Mouse (Mus musculus) midbrain, embryonic 14.5 days (tissue): ENCODE measurements at regions not wholly inside any gene's neighbourhood (a gene's known extent, or its start where the extent isn't known, plus 50 kb on each side); places are given as distances from the start of the nearest gene placed in this dataset.
"Not testable (repeated sequence)": the region's sequence is repeated elsewhere in the genome, so short reads cannot be mapped to it uniquely, and the experiment has no call there.

Experiments
- ATAC-seq: fragments of 200-750 bp; cut with Nextera tagmentation; 2 replicates; pipeline ENCODE4 v1.8.0; 2017; ENCODE audit warnings: moderate number of reproducible peaks, moderate library complexity; ENCODE audit not compliant: low FRiP score, low TSS enrichment
- DNase-seq: peaks from one replicate; pipeline ENCODE4 v3.0.0-alpha.2; 2015
- H3K27ac ChIP-seq: fragments of 300-500 bp; sonication (generic); replicated peaks from 2 replicates; pipeline ENCODE4 v1.5.1; 2014; ENCODE audit warnings: mild to moderate bottlenecking, low read depth, low read length, moderate library complexity
- H3K27me3 ChIP-seq: fragments of 300-500 bp; sonication (generic); 2 replicates; pipeline ENCODE4 v1.6.1; 2014; ENCODE audit warnings: low read length, control low read depth, mixed read lengths; ENCODE audit not compliant: control insufficient read depth, insufficient read depth
- H3K36me3 ChIP-seq: fragments of 300-500 bp; sonication (generic); 2 replicates; pipeline ENCODE4 v1.6.1; 2014; ENCODE audit warnings: low read length, control low read depth; ENCODE audit not compliant: control insufficient read depth, insufficient read depth
- H3K4me1 ChIP-seq: fragments of 300-500 bp; sonication (generic); 2 replicates; pipeline ENCODE4 v1.6.1; 2014; ENCODE audit warnings: mild to moderate bottlenecking, antibody characterized with exemption, low read length, control low read depth; ENCODE audit not compliant: control insufficient read depth, insufficient read depth
- H3K4me2 ChIP-seq: fragments of 300-500 bp; sonication (generic); 2 replicates; pipeline ENCODE4 v1.6.1; 2014; ENCODE audit warnings: mild to moderate bottlenecking, low read length, moderate library complexity
- H3K4me3 ChIP-seq: fragments of 300-500 bp; sonication (generic); replicated peaks from 2 replicates; pipeline ENCODE4 v1.5.1; 2014; ENCODE audit warnings: low read depth, low read length
- H3K9ac ChIP-seq: fragments of 300-500 bp; sonication (generic); replicated peaks from 2 replicates; pipeline ENCODE4 v1.6.1; 2014; ENCODE audit warnings: mild to moderate bottlenecking, low read length, moderate library complexity
- H3K9me3 ChIP-seq: fragments of 300-500 bp; sonication (generic); 2 replicates; pipeline ENCODE4 v1.6.1; 2016; ENCODE audit warnings: low read length, control low read depth, mixed read lengths; ENCODE audit not compliant: control insufficient read depth
- WGBS: fragments of 180-500 bp; shearing (Covaris S2); extraction: QIAGEN DNeasy Blood & Tissue Kit; methylation state at CpG from one replicate; pipeline ENCODE4 v1.1.7; 2014; 5-methylcytosine and 5-hydroxymethylcytosine counted together

DNA sequence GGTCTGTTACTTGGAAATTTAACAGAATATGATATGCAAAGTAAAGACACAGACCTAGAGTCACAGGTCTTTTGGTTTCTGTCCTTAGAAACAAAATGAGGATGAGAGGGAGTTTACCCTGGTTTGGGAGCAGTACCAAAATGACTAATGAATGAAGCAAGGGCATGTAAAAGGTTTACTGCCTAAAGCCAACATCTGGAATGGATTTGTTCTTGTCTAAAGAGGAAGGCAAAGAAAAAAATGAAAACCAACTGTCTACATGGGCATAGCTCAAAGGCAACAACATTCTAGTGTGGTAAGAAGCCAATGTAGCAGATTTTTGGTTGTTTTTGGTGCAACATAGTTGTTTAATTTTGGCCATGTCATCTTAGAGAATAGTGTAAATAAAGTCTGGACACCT, 203.5 kb upstream of the Diaph2 start:
- DNase-seq (no peak), ATAC-seq (no peak)
- no peaks in the 10 kb centered on the region for H3K36me3 ChIP-seq
- H3K9me3 ChIP-seq, result no peaks in the 10 kb centered on the region
- no peak overlapping the region for H3K27ac ChIP-seq
- no peaks in the 10 kb centered on the region for H3K4me1 ChIP-seq
- no peaks in the 10 kb centered on the region for H3K27me3 ChIP-seq
- H3K4me3 ChIP-seq, result no peak overlapping the region
- H3K4me2 ChIP-seq, result no peak overlapping the region
- H3K9ac ChIP-seq, result no peak overlapping the region

DNA sequence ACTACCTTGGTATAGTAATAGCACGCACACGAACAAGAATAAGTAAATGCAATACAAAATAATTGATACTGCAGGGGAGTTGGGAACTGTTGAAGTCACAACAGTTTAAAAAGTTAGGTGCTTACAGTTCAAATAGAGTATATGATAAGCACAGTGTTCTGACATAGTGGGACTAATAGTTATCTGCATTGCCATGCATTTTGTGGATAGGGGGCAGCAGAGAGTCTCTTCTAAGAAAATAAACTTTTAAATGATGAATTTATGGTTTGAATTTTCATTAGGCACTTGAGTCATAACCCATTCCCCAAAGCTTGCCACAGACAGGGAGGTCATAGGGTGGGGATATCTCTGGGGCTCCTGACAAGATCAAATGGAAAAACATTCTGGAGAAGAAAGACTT, 201.9 kb upstream of the Diaph2 start:
- ATAC-seq, result no peak
- 84% methylated on average over 2 of the region's 2 CpGs for WGBS
- Histone ChIP-seq H3K27me3 (no peaks in the 10 kb centered on the region), H3K9ac (no peak overlapping the region), H3K27ac (no peak overlapping the region), H3K36me3 (no peaks in the 10 kb centered on the region), H3K4me2 (no peak overlapping the region), H3K9me3 (no peaks in the 10 kb centered on the region), H3K4me3 (no peak overlapping the region), H3K4me1 (no peaks in the 10 kb centered on the region)
- DNase-seq, result peak; percentile 3

DNA sequence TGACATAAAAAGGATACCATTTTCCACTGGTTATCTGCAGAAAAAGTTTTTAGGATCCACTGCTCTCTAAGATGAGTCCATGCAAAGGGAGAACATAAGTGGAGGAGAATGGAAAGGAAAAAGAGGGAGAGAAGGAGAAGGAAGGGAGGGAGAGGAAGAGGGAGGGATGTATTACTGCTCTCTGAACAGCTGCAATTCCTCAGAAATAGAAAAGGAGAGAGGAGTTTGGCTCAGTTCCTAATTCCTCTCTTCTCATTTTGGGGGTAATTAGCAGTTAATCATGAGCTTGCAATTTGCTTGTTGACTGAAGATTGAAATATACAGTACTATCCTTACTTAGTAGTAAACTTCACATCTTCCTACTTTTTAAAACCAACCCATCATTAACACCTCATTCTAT, 193.5 kb upstream of the Diaph2 start:
- no peak overlapping the region for H3K4me2 ChIP-seq
- DNase-seq, result no peak
- no peaks in the 10 kb centered on the region for H3K36me3 ChIP-seq
- no peaks in the 10 kb centered on the region for H3K27me3 ChIP-seq
- H3K9me3 ChIP-seq, result no peaks in the 10 kb centered on the region
- H3K27ac ChIP-seq, result no peak overlapping the region
- H3K4me3 ChIP-seq, result no peak overlapping the region
- no peak for ATAC-seq
- H3K4me1 ChIP-seq, result no peaks in the 10 kb centered on the region
- H3K9ac ChIP-seq, result no peak overlapping the region

DNA sequence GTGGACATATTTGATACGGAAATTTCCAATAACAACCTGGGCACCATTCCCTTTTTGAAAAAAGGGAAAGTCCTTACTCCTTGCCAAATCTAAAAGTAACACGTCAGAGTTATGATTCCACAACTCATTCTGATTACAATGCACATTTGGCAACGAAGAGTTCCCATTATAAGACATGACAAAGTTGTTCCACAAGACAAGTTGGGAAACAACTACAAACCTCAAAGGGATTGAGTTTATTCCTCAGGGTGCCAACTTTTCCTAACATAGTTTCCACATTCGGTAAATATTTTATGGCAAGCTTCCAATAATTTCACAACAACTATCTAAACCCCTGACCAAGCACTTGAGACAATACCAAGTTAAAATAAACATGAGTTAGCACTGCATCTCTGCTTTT, 150.1 kb upstream of the Diaph2 start:
- no peak overlapping the region for H3K27ac ChIP-seq
- H3K36me3 ChIP-seq, result no peaks in the 10 kb centered on the region
- DNase-seq (no peak), ATAC-seq (no peak)
- no peak overlapping the region for H3K4me3 ChIP-seq
- H3K27me3 ChIP-seq, result no peaks in the 10 kb centered on the region
- WGBS, result 84% methylated on average over 4 of the region's 4 CpGs
- H3K9ac ChIP-seq, result no peak overlapping the region
- no peaks in the 10 kb centered on the region for H3K9me3 ChIP-seq
- no peaks in the 10 kb centered on the region for H3K4me1 ChIP-seq
- no peak overlapping the region for H3K4me2 ChIP-seq

DNA sequence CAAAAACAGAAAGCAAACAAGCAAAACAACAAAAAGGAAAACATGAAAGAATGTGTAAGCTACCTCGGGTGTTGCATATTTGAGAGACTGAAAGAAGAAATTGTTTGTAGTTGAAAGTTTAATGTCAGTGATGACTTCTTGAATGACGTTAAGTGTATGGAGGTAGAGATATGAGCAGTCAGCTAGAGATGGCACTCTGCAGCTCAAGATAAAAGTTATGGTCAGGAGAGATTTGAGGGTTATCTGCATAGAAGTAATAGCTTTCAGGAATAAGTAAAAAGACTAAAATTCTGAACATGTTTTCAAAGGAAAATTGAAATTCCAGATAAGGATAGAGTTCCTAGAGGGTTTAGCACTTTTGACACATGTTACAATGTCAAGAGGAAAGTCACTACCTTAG, 141.7 kb upstream of the Diaph2 start:
- H3K27me3 ChIP-seq, result no peaks in the 10 kb centered on the region
- H3K4me1 ChIP-seq, result no peaks in the 10 kb centered on the region
- no peak overlapping the region for H3K27ac ChIP-seq
- DNase-seq (no peak), ATAC-seq (no peak)
- 61% methylated on average over 2 of the region's 2 CpGs for WGBS
- H3K9me3 ChIP-seq, result no peaks in the 10 kb centered on the region
- no peak overlapping the region for H3K9ac ChIP-seq
- H3K4me2 ChIP-seq, result no peak overlapping the region
- H3K4me3 ChIP-seq, result no peak overlapping the region
- no peaks in the 10 kb centered on the region for H3K36me3 ChIP-seq

DNA sequence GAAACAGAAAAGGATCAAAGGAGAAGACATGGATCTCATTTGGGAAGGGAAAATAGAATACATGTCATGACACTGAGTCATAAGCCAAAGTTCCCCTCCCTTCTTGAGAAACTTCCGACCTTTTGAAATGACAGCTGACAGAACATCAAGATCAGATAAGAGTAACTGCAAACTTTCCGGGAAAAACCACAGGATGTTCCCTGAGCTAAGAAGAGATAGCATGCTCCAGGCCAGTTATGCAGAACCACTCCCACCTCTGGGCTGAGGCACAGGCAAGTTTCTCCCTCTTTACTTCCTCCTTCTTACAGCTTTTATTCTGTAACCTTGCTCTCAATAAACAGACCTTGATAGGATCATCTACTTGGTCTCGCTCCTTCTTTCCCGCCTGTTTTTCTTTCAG, 138.0 kb upstream of the Diaph2 start:
- 92% methylated on average over 4 of the region's 4 CpGs for WGBS
- not testable (repeated sequence) for H3K4me2 ChIP-seq, H3K4me3 ChIP-seq, H3K36me3 ChIP-seq, H3K9ac ChIP-seq, H3K4me1 ChIP-seq, H3K9me3 ChIP-seq, H3K27ac ChIP-seq, H3K27me3 ChIP-seq, ATAC-seq, DNase-seq

DNA sequence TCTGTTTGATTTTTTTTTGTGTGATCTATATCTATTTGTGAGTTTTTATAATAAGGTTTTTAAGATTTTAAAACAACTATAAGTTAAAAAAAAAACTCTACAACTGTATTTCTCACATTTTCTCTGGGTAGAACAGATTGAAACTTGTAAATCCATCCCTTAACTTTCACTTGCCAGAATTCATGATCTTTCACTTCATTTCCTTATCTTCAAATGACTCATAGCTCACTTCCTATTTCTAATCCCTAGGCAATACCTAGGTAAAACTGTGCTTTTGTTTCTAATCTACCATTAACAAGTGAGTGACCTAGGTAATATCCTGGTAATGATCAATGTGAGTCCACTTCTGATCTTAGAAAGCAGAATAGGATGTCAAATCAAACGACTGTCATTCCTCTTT, 112.5 kb upstream of the Diaph2 start:
- Histone ChIP-seq H3K27me3 (no peaks in the 10 kb centered on the region), H3K4me3 (no peak overlapping the region), H3K4me2 (no peak overlapping the region), H3K9ac (no peak overlapping the region), H3K27ac (no peak overlapping the region), H3K4me1 (no peaks in the 10 kb centered on the region), H3K36me3 (no peaks in the 10 kb centered on the region), H3K9me3 (no peaks in the 10 kb centered on the region)
- no peak for DNase-seq
- no peak for ATAC-seq
- 47% methylated on average over 1 of the region's 1 CpGs for WGBS

DNA sequence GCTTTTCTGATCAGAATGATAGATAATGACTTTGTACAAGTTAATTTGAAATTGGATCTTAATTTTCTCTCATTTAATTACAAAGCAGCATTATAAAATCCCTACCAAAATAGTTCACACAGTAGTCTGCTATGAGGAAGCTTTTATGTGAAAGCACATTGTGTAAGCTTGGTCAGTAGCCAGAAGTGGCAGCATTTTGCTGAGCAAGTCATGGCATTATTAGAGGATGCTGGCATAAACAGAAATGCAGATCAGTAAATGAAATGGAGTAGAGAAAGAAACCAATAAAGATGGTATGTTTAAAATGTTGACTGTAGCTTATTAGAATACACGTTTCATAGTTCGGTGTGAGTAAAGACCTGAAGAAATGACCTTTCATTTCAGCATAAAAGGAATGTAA, 104.4 kb upstream of the Diaph2 start:
- H3K9ac ChIP-seq, result no peak overlapping the region
- no peak overlapping the region for H3K27ac ChIP-seq
- no peaks in the 10 kb centered on the region for H3K27me3 ChIP-seq
- H3K4me1 ChIP-seq, result no peaks in the 10 kb centered on the region
- no peak overlapping the region for H3K4me2 ChIP-seq
- no peak for ATAC-seq
- 81% methylated on average over 2 of the region's 2 CpGs for WGBS
- peak; percentile 5 for DNase-seq
- no peak overlapping the region for H3K4me3 ChIP-seq
- no peaks in the 10 kb centered on the region for H3K9me3 ChIP-seq
- H3K36me3 ChIP-seq, result no peaks in the 10 kb centered on the region

DNA sequence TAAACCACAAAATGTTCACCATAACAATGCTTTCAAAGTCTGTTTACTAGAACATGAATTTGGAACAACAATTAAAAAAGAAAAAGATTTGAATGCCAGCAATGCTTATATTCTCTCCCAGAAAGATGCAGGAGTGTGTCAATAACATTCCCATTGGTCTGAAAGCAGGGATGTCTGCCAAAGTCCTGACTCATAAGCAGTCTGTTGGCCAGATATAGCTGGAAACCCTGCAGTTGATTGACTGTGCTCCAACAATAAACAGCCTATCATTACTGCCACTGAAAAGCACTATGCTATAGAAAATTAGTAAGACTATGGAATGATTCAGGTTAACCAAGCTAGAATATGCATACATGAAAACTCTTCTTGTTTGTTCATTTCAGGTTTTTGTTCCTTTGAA, 92.6 kb upstream of the Diaph2 start:
- H3K9ac ChIP-seq, result no peak overlapping the region
- ATAC-seq (no peak), DNase-seq (peak; percentile 3)
- no peaks in the 10 kb centered on the region for H3K27me3 ChIP-seq
- H3K4me3 ChIP-seq, result no peak overlapping the region
- H3K27ac ChIP-seq, result no peak overlapping the region
- H3K4me2 ChIP-seq, result no peak overlapping the region
- H3K36me3 ChIP-seq, result no peaks in the 10 kb centered on the region
- H3K9me3 ChIP-seq, result no peaks in the 10 kb centered on the region
- H3K4me1 ChIP-seq, result no peaks in the 10 kb centered on the region
